ENCODE assay signal across 15 mouse cellular contexts in genomic region chr7:98172661-98173060, GRCm38 (mm10). TPM values are rescaled to one million over a fixed set of nuclear protein-coding genes. Genes with fewer than 3 reads are reported as not detected.
A peak's percentile ranks its signal among the peaks of the same experiment; 100 is the strongest.
DNase-seq lines count a peak whose midpoint lies in the region; ATAC-seq and TF ChIP-seq lines count a peak whose summit lies in the region.
"Had no signal": no experiment of that assay in that cellular context is flagged by ENCODE, and none has a peak within 500 bp of the region (broad histone marks: within the 10 kb centered on the region; RNA-seq: fewer than 3 reads in every experiment).

No protein-coding gene starts in this region.

- H3K36me3 ChIP-seq in hindbrain, embryonic 10.5 days: no peaks in the 10 kb centered on the region
- H3K36me3 ChIP-seq in hindbrain, embryonic 12.5 days: no peaks in the 10 kb centered on the region
- no peaks in the 10 kb centered on the region for H3K36me3 ChIP-seq in midbrain, embryonic 11.5 days (ENCODE audit: control insufficient read depth, insufficient read depth, low read length)
- H3K36me3 ChIP-seq in midbrain, embryonic 15.5 days (replicated peaks): no peaks in the 10 kb centered on the region
- H3K36me3 ChIP-seq in liver, embryonic 14.5 days (replicated peaks; ENCODE audit: control insufficient read depth, insufficient read depth, low read depth): no peaks in the 10 kb centered on the region; the same call in 1 of the 2 replicates
- H3K36me3 ChIP-seq: forebrain, embryonic 12.5 days; heart, embryonic 15.5 days; lung, embryonic 15.5 days had no signal

- H3K27me3 ChIP-seq in hindbrain, embryonic 10.5 days (ENCODE audit: insufficient read depth, poor library complexity, severe bottlenecking): peaks cover 22% of the 10 kb centered on the region
- peaks cover 15% of the 10 kb centered on the region for H3K27me3 ChIP-seq in hindbrain, embryonic 12.5 days
- no peaks in the 10 kb centered on the region for H3K27me3 ChIP-seq in midbrain, embryonic 11.5 days (ENCODE audit: control insufficient read depth, insufficient read depth, low read length)
- no peaks in the 10 kb centered on the region for H3K27me3 ChIP-seq in midbrain, embryonic 15.5 days (replicated peaks)
- H3K27me3 ChIP-seq in liver, embryonic 14.5 days (ENCODE audit: control insufficient read depth, insufficient read depth, low read length): no peaks in the 10 kb centered on the region
- H3K27me3 ChIP-seq: heart, embryonic 15.5 days; lung, embryonic 15.5 days had no signal

- H3K9ac ChIP-seq in hindbrain, embryonic 12.5 days: no peak overlapping the region
- no peak overlapping the region for H3K9ac ChIP-seq in midbrain, embryonic 11.5 days (ENCODE audit: low read length)
- H3K9ac ChIP-seq in midbrain, embryonic 15.5 days: no peak overlapping the region
- peak overlapping the region; percentile 19; the same call in 1 of the 2 replicates for H3K9ac ChIP-seq in liver, embryonic 14.5 days (replicated peaks)
- H3K9ac ChIP-seq: forebrain, embryonic 12.5 days; heart, embryonic 15.5 days; lung, embryonic 15.5 days had no signal

- no peaks in the 10 kb centered on the region for H3K9me3 ChIP-seq in hindbrain, embryonic 10.5 days
- no peaks in the 10 kb centered on the region for H3K9me3 ChIP-seq in hindbrain, embryonic 12.5 days (replicated peaks)
- H3K9me3 ChIP-seq in midbrain, embryonic 11.5 days (ENCODE audit: control insufficient read depth, low read length): no peaks in the 10 kb centered on the region
- no peaks in the 10 kb centered on the region for H3K9me3 ChIP-seq in midbrain, embryonic 15.5 days
- no peaks in the 10 kb centered on the region for H3K9me3 ChIP-seq in liver, embryonic 14.5 days (ENCODE audit: control insufficient read depth, low read length)
- H3K9me3 ChIP-seq: forebrain, embryonic 12.5 days; heart, embryonic 15.5 days; lung, embryonic 15.5 days had no signal

- H3K4me1 ChIP-seq in hindbrain, embryonic 10.5 days (replicated peaks): peaks cover 50% of the 10 kb centered on the region
- peaks cover 30% of the 10 kb centered on the region for H3K4me1 ChIP-seq in hindbrain, embryonic 12.5 days
- H3K4me1 ChIP-seq in midbrain, embryonic 11.5 days (ENCODE audit: control insufficient read depth, insufficient read depth, low read length): peaks cover 3% of the 10 kb centered on the region
- H3K4me1 ChIP-seq in midbrain, embryonic 15.5 days: peaks cover 18% of the 10 kb centered on the region
- H3K4me1 ChIP-seq in liver, embryonic 14.5 days (replicated peaks; ENCODE audit: control insufficient read depth in 2 of 2, insufficient read depth in 2 of 2, low read length in 1 of 2): peaks cover 65 to 78% of the 10 kb centered on the region in 2 experiments

- H3K27ac ChIP-seq in hindbrain, embryonic 10.5 days: peak overlapping the region; percentile 62
- no peak overlapping the region for H3K27ac ChIP-seq in hindbrain, embryonic 12.5 days
- H3K27ac ChIP-seq in midbrain, embryonic 11.5 days (ENCODE audit: low read depth, low read length): no peak overlapping the region
- no peak overlapping the region for H3K27ac ChIP-seq in midbrain, embryonic 15.5 days
- peak overlapping the region; percentile 96 for H3K27ac ChIP-seq in liver, embryonic 14.5 days
- H3K27ac ChIP-seq: forebrain, embryonic 12.5 days; heart, embryonic 15.5 days; left cerebral cortex, adult 2 months; lung, embryonic 15.5 days had no signal

- H3K4me2 ChIP-seq in hindbrain, embryonic 12.5 days (replicated peaks): no peak overlapping the region
- no peak overlapping the region for H3K4me2 ChIP-seq in midbrain, embryonic 11.5 days
- no peak overlapping the region for H3K4me2 ChIP-seq in midbrain, embryonic 15.5 days
- H3K4me2 ChIP-seq in liver, embryonic 14.5 days (ENCODE audit: low read depth): no peak overlapping the region
- H3K4me2 ChIP-seq: forebrain, embryonic 12.5 days; heart, embryonic 15.5 days; lung, embryonic 15.5 days had no signal

- TF ChIP-seq EP300 in liver, embryonic 14.5 days (IDR thresholded peaks at IDR 0.05; ENCODE audit: low read depth): no peak

- 84% methylated on average over 8 of the region's 8 CpGs for WGBS in hindbrain, embryonic 10.5 days
- WGBS in hindbrain, embryonic 12.5 days: 87% methylated on average over 8 of the region's 8 CpGs
- 82% methylated on average over 8 of the region's 8 CpGs for WGBS in midbrain, embryonic 11.5 days
- 82% methylated on average over 8 of the region's 8 CpGs for WGBS in midbrain, embryonic 15.5 days
- WGBS in liver, embryonic 14.5 days (ENCODE audit: insufficient replicate concordance): 84% methylated on average over 8 of the region's 8 CpGs

- no peak for DNase-seq in hindbrain, embryonic 10.5 days (ENCODE audit: low spot score)
- peak; percentile 57 for DNase-seq in midbrain, embryonic 11.5 days (ENCODE audit: low spot score, missing footprints)
- DNase-seq in liver, embryonic 14.5 days (ENCODE audit: low read depth in 3 of 3, low spot score in 3 of 3): no peak
- DNase-seq in frontal cortex, postnatal 25 days (ENCODE audit: low spot score in 2 of 2): no peak
- no peak for DNase-seq in retina, postnatal 1 day
- DNase-seq: adrenal gland, postnatal 36 days; cerebellum, adult 8-10 months had no signal

- ATAC-seq in hindbrain, embryonic 12.5 days (ENCODE audit: low FRiP score): no peak
- ATAC-seq in midbrain, embryonic 11.5 days (ENCODE audit: low FRiP score): no peak
- no peak for ATAC-seq in midbrain, embryonic 15.5 days (replicated peaks)
- ATAC-seq in liver, embryonic 14.5 days (ENCODE audit: insufficient read depth): no peak

- H3K4me3 ChIP-seq in hindbrain, embryonic 10.5 days: no peak overlapping the region
- no peak overlapping the region for H3K4me3 ChIP-seq in hindbrain, embryonic 12.5 days
- H3K4me3 ChIP-seq in midbrain, embryonic 11.5 days (ENCODE audit: low read depth, low read length): no peak overlapping the region
- no peak overlapping the region for H3K4me3 ChIP-seq in midbrain, embryonic 15.5 days
- no peak overlapping the region for H3K4me3 ChIP-seq in liver, embryonic 14.5 days (ENCODE audit: insufficient read depth in 1 of 2, low read depth in 2 of 2, low read length in 2 of 2)
- H3K4me3 ChIP-seq: forebrain, embryonic 12.5 days; heart, embryonic 15.5 days; left cerebral cortex, adult 2 months; lung, embryonic 15.5 days had no signal

- TF ChIP-seq CTCF in liver, embryonic 14.5 days (IDR thresholded peaks at IDR 0.05; ENCODE audit: low read depth): no peak

RNA-seq across cellular contexts. Expression of gene Capn5, which starts 5.4 kb away (rescaled TPM):
- polyA plus RNA-seq in hindbrain, embryonic 10.5 days (2016; fragmentation: Nextera tagmentation; extraction: Ambion mirVana): 5.6 and 9.9 TPM in 2 replicates
- 12.3 and 12.7 TPM in 2 replicates for polyA plus RNA-seq in hindbrain, embryonic 12.5 days (2016; fragmentation: Nextera tagmentation; extraction: Ambion mirVana)
- 3.5 and 3.7 TPM in 2 replicates for polyA plus RNA-seq in midbrain, embryonic 11.5 days (2014; fragmentation: Nextera tagmentation; extraction: Ambion mirVana)
- 18.5 and 19.0 TPM in 2 replicates for polyA plus RNA-seq in midbrain, embryonic 15.5 days (2015; fragmentation: Nextera tagmentation; extraction: Ambion mirVana)
- 13.1 and 13.2 TPM in 2 replicates for polyA plus RNA-seq in liver, embryonic 14.5 days (2012; rRNA removed)
- polyA plus RNA-seq in liver, embryonic 14.5 days (2014; fragmentation: Nextera tagmentation; extraction: Ambion mirVana): 8.9 and 9.8 TPM in 2 replicates

RNA-seq across cellular contexts. Expression of gene B3gnt6, which starts 26.6 kb away (rescaled TPM):
- 0.10 TPM in 1 of 2 replicates, not detected in the other for polyA plus RNA-seq in hindbrain, embryonic 10.5 days (2016; fragmentation: Nextera tagmentation; extraction: Ambion mirVana)
- polyA plus RNA-seq in hindbrain, embryonic 12.5 days (2016; fragmentation: Nextera tagmentation; extraction: Ambion mirVana): 0.09 TPM in 1 of 2 replicates, not detected in the other
- 0.07 TPM in 1 of 2 replicates, not detected in the other for polyA plus RNA-seq in midbrain, embryonic 11.5 days (2014; fragmentation: Nextera tagmentation; extraction: Ambion mirVana)
- polyA plus RNA-seq in midbrain, embryonic 15.5 days (2015; fragmentation: Nextera tagmentation; extraction: Ambion mirVana): 0.15 and 0.41 TPM in 2 replicates
- polyA plus RNA-seq in liver, embryonic 14.5 days (2012; rRNA removed): 0.03 and 0.08 TPM in 2 replicates
- polyA plus RNA-seq in liver, embryonic 14.5 days (2014; fragmentation: Nextera tagmentation; extraction: Ambion mirVana): 0.05 TPM in 1 of 2 replicates, not detected in the other
- polyA plus RNA-seq: C2C12; heart, embryonic 15.5 days; limb, embryonic 11.5 days had no signal

RNA-seq across cellular contexts. Expression of gene Omp, which starts 27.4 kb away (rescaled TPM):
- polyA plus RNA-seq in hindbrain, embryonic 10.5 days (2016; fragmentation: Nextera tagmentation; extraction: Ambion mirVana): 0.07 and 0.13 TPM in 2 replicates
- polyA plus RNA-seq in hindbrain, embryonic 12.5 days (2016; fragmentation: Nextera tagmentation; extraction: Ambion mirVana): 0.28 and 0.73 TPM in 2 replicates
- 0.18 and 0.23 TPM in 2 replicates for polyA plus RNA-seq in midbrain, embryonic 11.5 days (2014; fragmentation: Nextera tagmentation; extraction: Ambion mirVana)
- polyA plus RNA-seq in midbrain, embryonic 15.5 days (2015; fragmentation: Nextera tagmentation; extraction: Ambion mirVana): 0.33 and 0.37 TPM in 2 replicates
- 0.61 and 0.63 TPM in 2 replicates for polyA plus RNA-seq in liver, embryonic 14.5 days (2012; rRNA removed)
- polyA plus RNA-seq in liver, embryonic 14.5 days (2014; fragmentation: Nextera tagmentation; extraction: Ambion mirVana): 0.24 and 0.44 TPM in 2 replicates

RNA-seq across cellular contexts. Expression of gene Myo7a, which starts 53.3 kb away (rescaled TPM):
- polyA plus RNA-seq in hindbrain, embryonic 10.5 days (2016; fragmentation: Nextera tagmentation; extraction: Ambion mirVana): 17.3 and 21.2 TPM in 2 replicates
- 21.9 and 22.5 TPM in 2 replicates for polyA plus RNA-seq in hindbrain, embryonic 12.5 days (2016; fragmentation: Nextera tagmentation; extraction: Ambion mirVana)
- polyA plus RNA-seq in midbrain, embryonic 11.5 days (2014; fragmentation: Nextera tagmentation; extraction: Ambion mirVana): 10.1 and 11.1 TPM in 2 replicates
- polyA plus RNA-seq in midbrain, embryonic 15.5 days (2015; fragmentation: Nextera tagmentation; extraction: Ambion mirVana): 20.6 and 23.8 TPM in 2 replicates
- polyA plus RNA-seq in liver, embryonic 14.5 days (2012; rRNA removed): 10.3 and 10.4 TPM in 2 replicates
- 6.6 and 7.3 TPM in 2 replicates for polyA plus RNA-seq in liver, embryonic 14.5 days (2014; fragmentation: Nextera tagmentation; extraction: Ambion mirVana)

Comparison
In these comparisons a context has a peak if more than half of its experiments do, and no peak if none do; other contexts are left out.
1. H3K27ac ChIP-seq: peak in hindbrain, embryonic 10.5 days (single experiment) and liver, embryonic 14.5 days (single experiment); none in hindbrain, embryonic 12.5 days (single experiment), midbrain, embryonic 11.5 days (single experiment) and midbrain, embryonic 15.5 days (single experiment).